Comparison of ENCODE assay signal across 8 mouse cellular contexts in the genomic region with DNA sequence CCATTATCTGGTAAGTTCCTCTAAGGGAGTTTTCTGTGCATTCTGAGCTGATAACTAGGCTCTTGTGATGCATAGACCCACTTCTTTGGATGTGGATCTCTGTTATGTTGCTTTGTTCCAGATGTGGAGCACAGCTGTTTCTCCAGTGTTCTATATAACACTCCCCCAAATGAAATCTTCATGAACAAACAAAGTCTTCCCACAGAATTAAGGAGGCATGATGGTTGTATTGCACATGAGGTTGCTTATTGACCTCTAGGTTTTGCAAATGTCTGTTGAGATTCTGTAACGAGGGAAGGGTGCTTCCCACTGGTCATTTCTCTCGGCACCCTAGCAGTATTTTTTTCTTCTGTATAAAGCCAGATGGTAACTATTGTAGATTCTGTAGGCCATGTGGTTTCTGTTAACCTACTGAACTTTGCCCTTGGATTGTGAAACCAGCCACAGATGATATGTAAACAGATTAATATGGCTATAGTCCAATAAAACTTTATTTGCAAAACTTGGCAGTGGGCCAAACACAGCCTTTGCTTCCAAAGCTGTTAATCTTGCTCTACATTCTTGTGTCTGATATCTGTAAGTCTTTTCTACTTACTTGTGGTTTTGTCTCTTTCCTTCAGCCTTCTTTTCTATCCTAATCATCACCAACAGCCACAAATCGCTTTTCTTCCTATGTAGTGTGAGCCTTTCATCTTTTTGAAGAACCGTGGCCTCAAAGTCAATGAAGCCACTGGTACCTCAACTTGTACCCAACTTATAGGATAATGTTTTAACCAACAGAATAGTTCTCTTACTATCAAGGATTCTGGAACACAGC.
A peak's percentile ranks its signal among the peaks of the same experiment; 100 is the strongest.
DNase-seq lines count a peak whose midpoint lies in the region; ATAC-seq and TF ChIP-seq lines count a peak whose summit lies in the region.

No protein-coding gene starts in this region.

- H3K9ac ChIP-seq in midbrain, embryonic 11.5 days (ENCODE audit: low read length): no peak overlapping the region
- no peak overlapping the region for H3K9ac ChIP-seq in heart, embryonic 16.5 days (ENCODE audit: low read length)
- H3K9ac ChIP-seq in limb, embryonic 12.5 days (replicated peaks): no peak overlapping the region
- no peak overlapping the region for H3K9ac ChIP-seq in stomach, postnatal 0 days (ENCODE audit: low read length)

- no peaks in the 10 kb centered on the region for H3K9me3 ChIP-seq in midbrain, embryonic 11.5 days (ENCODE audit: control insufficient read depth, low read length)
- no peaks in the 10 kb centered on the region for H3K9me3 ChIP-seq in midbrain, embryonic 10.5 days (replicated peaks)
- H3K9me3 ChIP-seq in heart, embryonic 16.5 days (replicated peaks; ENCODE audit: control insufficient read depth, low read length): no peaks in the 10 kb centered on the region
- no peaks in the 10 kb centered on the region for H3K9me3 ChIP-seq in limb, embryonic 12.5 days
- H3K9me3 ChIP-seq in stomach, postnatal 0 days (ENCODE audit: control insufficient read depth, low read length): no peaks in the 10 kb centered on the region

- H3K4me1 ChIP-seq in midbrain, embryonic 11.5 days (ENCODE audit: control insufficient read depth, insufficient read depth, low read length): no peaks in the 10 kb centered on the region; the same call in 1 of the 2 replicates
- H3K4me1 ChIP-seq in midbrain, embryonic 10.5 days: no peaks in the 10 kb centered on the region
- peaks cover 17% of the 10 kb centered on the region; the same call in 1 of the 2 replicates for H3K4me1 ChIP-seq in heart, embryonic 16.5 days (ENCODE audit: control insufficient read depth, insufficient read depth, low read length)
- H3K4me1 ChIP-seq in limb, embryonic 12.5 days (replicated peaks): peaks cover 9% of the 10 kb centered on the region; the same call in 1 of the 2 replicates
- H3K4me1 ChIP-seq in stomach, postnatal 0 days (replicated peaks; ENCODE audit: control insufficient read depth, insufficient read depth): peaks cover 2% of the 10 kb centered on the region

- no peak overlapping the region for H3K27ac ChIP-seq in midbrain, embryonic 11.5 days (ENCODE audit: low read depth, low read length)
- H3K27ac ChIP-seq in midbrain, embryonic 10.5 days (replicated peaks): no peak overlapping the region
- peak overlapping the region; percentile 32; the same call in 1 of the 2 replicates for H3K27ac ChIP-seq in heart, embryonic 16.5 days (ENCODE audit: low read length)
- no peak overlapping the region for H3K27ac ChIP-seq in limb, embryonic 12.5 days
- H3K27ac ChIP-seq in stomach, postnatal 0 days (replicated peaks): peak overlapping the region; percentile 42; the same call in 1 of the 2 replicates

- no peaks in the 10 kb centered on the region for H3K36me3 ChIP-seq in midbrain, embryonic 11.5 days (ENCODE audit: control insufficient read depth, insufficient read depth, low read length)
- H3K36me3 ChIP-seq in midbrain, embryonic 10.5 days: no peaks in the 10 kb centered on the region
- H3K36me3 ChIP-seq in heart, embryonic 16.5 days (ENCODE audit: control insufficient read depth, insufficient read depth): no peaks in the 10 kb centered on the region
- no peaks in the 10 kb centered on the region for H3K36me3 ChIP-seq in limb, embryonic 12.5 days
- H3K36me3 ChIP-seq in stomach, postnatal 0 days (ENCODE audit: control insufficient read depth, insufficient read depth, low read length): no peaks in the 10 kb centered on the region

- WGBS in midbrain, embryonic 11.5 days: 84% methylated on average over 4 of the region's 4 CpGs
- WGBS in midbrain, embryonic 10.5 days: 80% methylated on average over 4 of the region's 4 CpGs
- 56% methylated on average over 4 of the region's 4 CpGs for WGBS in heart, embryonic 16.5 days
- whole genome bisulfite sequencing in limb, embryonic 12.5 days: 29% methylated on average over 4 of the region's 4 CpGs
- WGBS in stomach, postnatal 0 days: 14% methylated on average over 4 of the region's 4 CpGs

- no peak for ATAC-seq in midbrain, embryonic 11.5 days (ENCODE audit: low FRiP score)
- ATAC-seq in heart, embryonic 16.5 days (replicated peaks; ENCODE audit: extremely low read depth, insufficient read depth, low FRiP score): peak; percentile 32; the same call in 1 of the 2 replicates
- ATAC-seq in limb, embryonic 12.5 days (ENCODE audit: insufficient number of reproducible peaks, insufficient read depth, low FRiP score, low TSS enrichment, low read depth): peak; percentile 66; the same call in 1 of the 2 replicates
- peak; percentile 87 for ATAC-seq in stomach, postnatal 0 days (ENCODE audit: low FRiP score, low TSS enrichment)

- no peak overlapping the region for H3K4me3 ChIP-seq in midbrain, embryonic 11.5 days (ENCODE audit: low read depth, low read length)
- H3K4me3 ChIP-seq in midbrain, embryonic 10.5 days: no peak overlapping the region
- no peak overlapping the region for H3K4me3 ChIP-seq in heart, embryonic 16.5 days (ENCODE audit: low read length)
- H3K4me3 ChIP-seq in limb, embryonic 12.5 days (replicated peaks): no peak overlapping the region
- no peak overlapping the region for H3K4me3 ChIP-seq in stomach, postnatal 0 days (ENCODE audit: low read depth, low read length)

- peak; percentile 88 for DNase-seq in midbrain, embryonic 11.5 days (ENCODE audit: low spot score, missing footprints)
- no peak for DNase-seq in midbrain, embryonic 10.5 days (ENCODE audit: low spot score)
- DNase-seq in stomach, postnatal 0 days (ENCODE audit: low spot score): peak; percentile 54
- DNase-seq in right cerebral cortex, postnatal 25 days: no peak
- DNase-seq in cerebellum, postnatal 14 days: no peak
- no peak for DNase-seq in layer of hippocampus, postnatal 10 days (ENCODE audit: low spot score in 2 of 2)

- no peak overlapping the region for H3K4me2 ChIP-seq in midbrain, embryonic 11.5 days
- no peak overlapping the region for H3K4me2 ChIP-seq in heart, embryonic 16.5 days (ENCODE audit: low read depth, low read length)
- no peak overlapping the region for H3K4me2 ChIP-seq in limb, embryonic 12.5 days
- H3K4me2 ChIP-seq in stomach, postnatal 0 days (replicated peaks; ENCODE audit: low read depth): no peak overlapping the region

- TF ChIP-seq CTCF in stomach, postnatal 0 days (IDR thresholded peaks at IDR 0.05; ENCODE audit: low read depth): peak; percentile 23; the same call in 1 of the 2 replicates

- peak; percentile 89 for TF ChIP-seq EP300 in stomach, postnatal 0 days (optimal IDR thresholded peaks at IDR 0.05)

- no peaks in the 10 kb centered on the region for H3K27me3 ChIP-seq in midbrain, embryonic 11.5 days (ENCODE audit: control insufficient read depth, insufficient read depth, low read length)
- H3K27me3 ChIP-seq in midbrain, embryonic 10.5 days (ENCODE audit: low read depth, poor library complexity, severe bottlenecking): no peaks in the 10 kb centered on the region
- no peaks in the 10 kb centered on the region for H3K27me3 ChIP-seq in heart, embryonic 16.5 days (ENCODE audit: control insufficient read depth, insufficient read depth, low read length)
- no peaks in the 10 kb centered on the region for H3K27me3 ChIP-seq in limb, embryonic 12.5 days
- H3K27me3 ChIP-seq in stomach, postnatal 0 days (ENCODE audit: control insufficient read depth, insufficient read depth, low read length): no peaks in the 10 kb centered on the region

Comparison
In these comparisons a context has a peak if more than half of its experiments do, and no peak if none do; other contexts are left out.
1. DNase-seq: peak in midbrain, embryonic 11.5 days (single experiment) and stomach, postnatal 0 days (single experiment); none in midbrain, embryonic 10.5 days (single experiment), right cerebral cortex, postnatal 25 days (single experiment), cerebellum, postnatal 14 days (0 of 2) and layer of hippocampus, postnatal 10 days (0 of 2).
2. H3K27ac ChIP-seq: peak in heart, embryonic 16.5 days (single experiment) and stomach, postnatal 0 days (single experiment); none in midbrain, embryonic 11.5 days (single experiment), midbrain, embryonic 10.5 days (single experiment) and limb, embryonic 12.5 days (single experiment).